Mouse (Mus musculus): ENCODE data around the gene Srpk1. TPM values are rescaled to one million over a fixed set of nuclear protein-coding genes. Genes with fewer than 3 reads are reported as not detected.
A peak's percentile ranks its signal among the peaks of the same experiment; 100 is the strongest.

Srpk1 gene
- polyA plus RNA-seq, 1 experiment from 2014 or later, result 110 TPM

- Histone ChIP-seq H3K4me3 (no peak overlapping the region), H3K4me1 (peaks cover 12% of the 10 kb centered on the region), H3K9me3 (replicated peaks) (no peaks in the 10 kb centered on the region), H3K27ac (no peak overlapping the region), H3K36me3 (no peaks in the 10 kb centered on the region), H3K27me3 (ENCODE audit: low read depth, poor library complexity, severe bottlenecking) (no peaks in the 10 kb centered on the region)
- DNase-seq (ENCODE audit: low spot score), result no peak
- WGBS, result 60% methylated on average over 10 of the region's 10 CpGs
These were observed 6.0 kb upstream of the Srpk1 start for GRCm38 (mm10) chr17:28628248-28629124.

DNA sequence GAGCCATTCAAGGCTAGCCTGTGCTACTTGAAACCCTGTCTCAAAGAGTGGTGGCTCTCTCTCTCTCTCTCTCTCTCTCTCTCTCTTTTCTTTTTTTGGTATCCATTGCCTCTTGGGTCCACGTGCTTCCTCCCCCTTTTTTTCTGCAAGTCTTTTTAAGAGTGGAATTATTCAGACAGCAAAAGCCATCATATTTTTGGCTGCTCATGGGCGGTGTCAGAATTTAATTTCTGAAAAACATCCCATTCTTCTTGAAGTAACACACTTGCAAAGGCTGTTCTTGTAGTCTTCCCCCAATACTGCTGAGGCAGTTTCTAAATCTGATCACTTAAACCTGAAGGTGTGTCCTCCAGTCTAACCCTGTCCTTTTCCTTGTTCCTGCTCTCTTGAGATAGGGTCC, 4.4 kb upstream of the Srpk1 start:
- no peaks in the 10 kb centered on the region for H3K9me3 ChIP-seq (replicated peaks)
- no peaks in the 10 kb centered on the region for H3K27me3 ChIP-seq (ENCODE audit: low read depth, poor library complexity, severe bottlenecking)
- H3K4me1 ChIP-seq, result peaks cover 7% of the 10 kb centered on the region
- H3K27ac ChIP-seq, result no peak overlapping the region
- no peak for DNase-seq (ENCODE audit: low spot score)
- no peaks in the 10 kb centered on the region for H3K36me3 ChIP-seq
- WGBS, result 84% methylated on average over 2 of the region's 2 CpGs
- H3K4me3 ChIP-seq, result no peak overlapping the region

DNA sequence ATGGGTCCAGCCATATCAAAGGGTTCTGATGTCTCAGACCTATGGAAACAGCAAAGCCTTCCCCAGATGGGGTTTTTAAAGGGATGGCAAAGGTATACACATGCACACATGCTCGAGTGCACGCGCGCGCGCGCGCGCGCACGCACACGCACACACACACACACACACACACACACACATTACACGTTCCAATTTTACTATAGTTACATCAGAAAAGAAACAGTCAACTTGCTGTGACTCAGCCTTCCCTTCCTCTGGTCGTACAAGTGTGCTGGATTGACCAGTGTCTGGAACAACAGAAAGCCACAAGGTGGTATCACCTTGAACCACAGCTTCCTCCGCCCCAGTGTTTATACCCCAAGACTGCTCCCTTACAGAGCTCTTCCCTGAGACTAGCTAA, 2.8 kb upstream of the Srpk1 start:
- Histone ChIP-seq H3K9me3 (replicated peaks) (no peaks in the 10 kb centered on the region), H3K27me3 (ENCODE audit: low read depth, poor library complexity, severe bottlenecking) (no peaks in the 10 kb centered on the region), H3K36me3 (peaks cover 4% of the 10 kb centered on the region), H3K4me1 (peaks cover 16% of the 10 kb centered on the region), H3K27ac (no peak overlapping the region), H3K4me3 (no peak overlapping the region)
- DNase-seq (ENCODE audit: low spot score), result no peak
- 93% methylated on average over 15 of the region's 15 CpGs for WGBS

- peaks cover 9% of the 10 kb centered on the region for H3K36me3 ChIP-seq
These were observed 2.3 kb upstream of the Srpk1 start for GRCm38 (mm10) chr17:28624841-28625240.

DNA sequence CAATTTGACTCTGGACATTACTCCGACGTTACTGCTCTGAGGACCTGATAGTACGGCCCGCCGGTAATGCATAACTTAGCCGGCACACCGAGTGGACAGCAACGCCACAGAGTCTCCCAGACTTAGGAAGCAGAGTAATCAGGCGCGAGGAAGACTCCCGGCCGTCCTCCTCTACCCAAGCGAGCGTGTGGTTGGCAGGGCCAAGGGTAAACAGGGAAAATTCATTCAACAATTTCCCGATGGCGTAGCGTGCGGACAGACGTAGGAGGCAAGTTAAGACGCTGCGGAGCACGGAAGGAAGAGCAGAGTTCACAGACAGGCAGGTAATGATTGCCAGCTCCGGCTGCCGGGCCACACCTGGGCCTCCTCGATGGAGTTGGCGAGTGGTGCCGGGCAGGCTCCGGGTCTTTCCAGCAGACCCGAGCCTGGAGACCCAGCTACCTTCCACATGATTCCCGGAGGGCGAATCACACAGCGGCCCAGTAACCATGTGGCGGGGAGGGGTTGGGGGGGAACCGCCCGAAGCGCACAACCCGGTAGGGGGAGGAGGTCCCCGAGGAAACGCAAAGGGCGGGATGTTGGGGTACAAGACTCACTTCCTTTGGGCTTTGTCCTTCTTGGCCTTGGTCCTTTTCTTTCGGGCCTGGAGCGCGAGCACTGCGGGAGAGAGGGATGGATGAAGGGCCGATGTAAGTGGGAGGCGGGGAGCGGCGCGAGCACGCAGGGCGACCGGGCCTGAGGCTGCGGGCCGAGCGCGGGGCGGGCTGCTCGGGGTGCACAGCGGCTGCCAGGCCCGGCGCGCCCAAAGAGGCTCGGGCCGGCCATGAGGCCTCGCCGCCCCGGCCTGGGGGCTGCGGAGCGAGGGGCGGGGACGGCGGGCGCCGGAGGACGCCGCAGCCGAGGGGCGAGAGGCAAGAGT, 869 bp downstream of the Srpk1 start:
- peak; percentile 79 for DNase-seq (ENCODE audit: low spot score)
- no peaks in the 10 kb centered on the region for H3K9me3 ChIP-seq (replicated peaks)
- peaks cover 38% of the 10 kb centered on the region for H3K36me3 ChIP-seq
- peak overlapping the region; percentile 96 for H3K4me3 ChIP-seq
- peaks cover 29% of the 10 kb centered on the region for H3K4me1 ChIP-seq
- H3K27ac ChIP-seq, result peak overlapping the region; percentile 98
- no peaks in the 10 kb centered on the region for H3K27me3 ChIP-seq (ENCODE audit: low read depth, poor library complexity, severe bottlenecking)
- WGBS, result under 1% methylated on average over 78 of the region's 78 CpGs

More at GRCm38 (mm10) chr17:28624841-28625240, 2.3 kb upstream of the Srpk1 start:
- 83% methylated on average over 2 of the region's 2 CpGs for WGBS
- Histone ChIP-seq H3K4me3 (no peak overlapping the region), H3K27ac (no peak overlapping the region), H3K4me1 (peaks cover 20% of the 10 kb centered on the region), H3K27me3 (ENCODE audit: low read depth, poor library complexity, severe bottlenecking) (no peaks in the 10 kb centered on the region), H3K9me3 (replicated peaks) (no peaks in the 10 kb centered on the region)
- no peak for DNase-seq (ENCODE audit: low spot score)

DNA sequence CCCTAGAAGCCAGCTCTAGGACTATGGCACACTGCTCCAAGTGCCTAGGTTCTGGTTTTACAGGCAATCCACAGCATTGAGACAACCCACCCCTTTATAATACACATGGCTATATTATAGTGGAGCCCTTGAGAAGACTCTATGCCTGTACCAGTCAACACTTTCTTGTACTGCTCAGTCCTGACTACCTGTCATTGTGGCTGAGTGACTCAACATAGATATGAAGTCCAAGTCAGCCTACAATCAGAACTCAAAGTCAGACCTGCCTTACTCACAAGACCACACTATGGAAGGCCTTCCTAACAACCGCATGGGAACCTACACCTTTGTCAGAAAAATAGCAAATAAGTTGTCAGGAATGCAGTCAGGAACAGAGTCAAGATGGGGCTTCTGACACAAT, 3.7 kb downstream of the Srpk1 start:
- Histone ChIP-seq H3K4me3 (no peak overlapping the region), H3K27ac (no peak overlapping the region), H3K4me1 (peaks cover 29% of the 10 kb centered on the region), H3K36me3 (peaks cover 64% of the 10 kb centered on the region), H3K9me3 (replicated peaks) (no peaks in the 10 kb centered on the region), H3K27me3 (ENCODE audit: low read depth, poor library complexity, severe bottlenecking) (no peaks in the 10 kb centered on the region)
- DNase-seq (ENCODE audit: low spot score), result no peak
- 96% methylated on average over 1 of the region's 1 CpGs for WGBS

DNA sequence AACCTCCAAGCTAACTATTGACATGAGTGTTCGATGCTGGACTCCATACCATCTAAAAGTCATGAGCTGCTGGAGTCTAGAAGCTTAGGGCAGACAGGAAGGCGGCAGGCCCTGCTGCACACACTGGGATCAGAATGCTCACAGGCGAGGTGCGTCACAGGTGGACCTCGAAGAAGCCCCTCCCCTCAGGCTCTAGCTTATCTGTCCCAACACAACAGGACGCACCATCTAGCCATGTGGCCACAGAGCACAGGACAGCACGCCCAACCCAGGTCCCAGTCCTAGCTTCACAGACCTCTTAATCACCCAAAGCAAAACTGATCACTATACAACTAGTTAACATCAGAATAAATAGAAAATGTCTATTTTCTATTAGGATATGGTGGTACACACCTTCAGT, 4.4 kb downstream of the Srpk1 start:
- DNase-seq (ENCODE audit: low spot score), result no peak
- H3K4me3 ChIP-seq, result no peak overlapping the region
- 88% methylated on average over 7 of the region's 7 CpGs for WGBS
- no peaks in the 10 kb centered on the region for H3K9me3 ChIP-seq (replicated peaks)
- H3K27me3 ChIP-seq (ENCODE audit: low read depth, poor library complexity, severe bottlenecking), result no peaks in the 10 kb centered on the region
- no peak overlapping the region for H3K27ac ChIP-seq
- peaks cover 29% of the 10 kb centered on the region for H3K4me1 ChIP-seq
- H3K36me3 ChIP-seq, result peaks cover 67% of the 10 kb centered on the region

DNA sequence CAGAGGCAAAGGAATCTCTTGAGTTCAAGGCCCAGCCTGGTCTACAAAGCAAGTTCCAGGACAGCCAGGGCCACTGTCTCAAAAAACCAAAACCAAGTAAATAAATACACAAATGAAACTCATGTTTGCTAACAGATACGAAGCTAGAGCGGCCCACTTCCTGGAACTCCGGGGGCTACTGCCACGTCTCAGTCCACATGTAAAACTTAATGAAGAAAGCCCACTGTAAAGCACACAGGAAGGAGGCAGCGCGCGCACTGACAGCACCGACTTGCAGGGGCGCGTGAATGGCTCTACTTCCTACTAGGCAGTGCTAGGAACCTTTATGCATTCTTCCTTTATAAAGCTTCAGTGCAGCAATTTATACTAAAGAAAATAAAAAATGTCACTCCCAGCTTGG, 4.9 kb downstream of the Srpk1 start:
- Histone ChIP-seq H3K9me3 (replicated peaks) (no peaks in the 10 kb centered on the region), H3K4me3 (no peak overlapping the region), H3K27me3 (ENCODE audit: low read depth, poor library complexity, severe bottlenecking) (no peaks in the 10 kb centered on the region), H3K36me3 (peaks cover 71% of the 10 kb centered on the region), H3K4me1 (peaks cover 27% of the 10 kb centered on the region), H3K27ac (no peak overlapping the region)
- WGBS, result 91% methylated on average over 10 of the region's 10 CpGs
- DNase-seq (ENCODE audit: low spot score), result no peak

- H3K36me3 ChIP-seq, result peaks cover 70% of the 10 kb centered on the region
- WGBS, result 95% methylated on average over 4 of the region's 4 CpGs
- H3K4me1 ChIP-seq, result peaks cover 13% of the 10 kb centered on the region
These were observed 7.2 kb downstream of the Srpk1 start for GRCm38 (mm10) chr17:28615332-28615731.

DNA sequence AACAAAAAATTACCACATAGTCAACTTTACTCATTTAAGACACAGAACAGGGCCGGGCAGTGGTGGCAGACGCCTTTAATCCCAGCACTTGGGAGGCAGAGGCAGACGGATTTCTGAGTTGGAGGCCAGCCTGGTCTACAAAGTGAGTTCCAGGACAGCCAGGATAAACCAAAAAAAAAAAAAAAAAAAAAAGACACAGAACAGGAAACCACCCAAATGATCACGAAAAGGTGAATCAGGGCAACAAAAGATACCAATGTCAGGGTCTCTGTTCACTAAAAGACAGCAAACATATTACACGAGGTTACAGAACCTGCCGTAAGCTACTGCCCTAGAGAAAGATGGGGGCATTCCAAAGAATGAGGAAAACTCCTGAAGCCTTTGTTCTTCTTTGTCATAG, 9.4 kb downstream of the Srpk1 start:
- peaks cover 64% of the 10 kb centered on the region for H3K36me3 ChIP-seq
- 91% methylated on average over 6 of the region's 6 CpGs for WGBS

More at GRCm38 (mm10) chr17:28615332-28615731, 7.2 kb downstream of the Srpk1 start:
- Histone ChIP-seq H3K9me3 (replicated peaks) (no peaks in the 10 kb centered on the region), H3K27ac (no peak overlapping the region), H3K27me3 (ENCODE audit: low read depth, poor library complexity, severe bottlenecking) (no peaks in the 10 kb centered on the region), H3K4me3 (no peak overlapping the region)
- no peak for DNase-seq (ENCODE audit: low spot score)

GRCm38 (mm10) chr17:28612603-28613002, 9.9 kb downstream of the Srpk1 start:
- WGBS, result 88% methylated on average over 2 of the region's 2 CpGs
- no peaks in the 10 kb centered on the region for H3K9me3 ChIP-seq (replicated peaks)
- no peak overlapping the region for H3K27ac ChIP-seq
- no peak for DNase-seq (ENCODE audit: low spot score)
- H3K27me3 ChIP-seq (ENCODE audit: low read depth, poor library complexity, severe bottlenecking), result no peaks in the 10 kb centered on the region
- peaks cover 64% of the 10 kb centered on the region for H3K36me3 ChIP-seq
- no peak overlapping the region for H3K4me3 ChIP-seq
- H3K4me1 ChIP-seq, result no peaks in the 10 kb centered on the region

More for the DNA sequence above, 9.4 kb downstream of the Srpk1 start:
- no peak overlapping the region for H3K27ac ChIP-seq
- H3K4me1 ChIP-seq, result peaks cover 2% of the 10 kb centered on the region; the same call in 1 of the 2 replicates
- H3K9me3 ChIP-seq (replicated peaks), result no peaks in the 10 kb centered on the region
- H3K4me3 ChIP-seq, result no peak overlapping the region
- DNase-seq (ENCODE audit: low spot score), result no peak
- no peaks in the 10 kb centered on the region for H3K27me3 ChIP-seq (ENCODE audit: low read depth, poor library complexity, severe bottlenecking)

DNA sequence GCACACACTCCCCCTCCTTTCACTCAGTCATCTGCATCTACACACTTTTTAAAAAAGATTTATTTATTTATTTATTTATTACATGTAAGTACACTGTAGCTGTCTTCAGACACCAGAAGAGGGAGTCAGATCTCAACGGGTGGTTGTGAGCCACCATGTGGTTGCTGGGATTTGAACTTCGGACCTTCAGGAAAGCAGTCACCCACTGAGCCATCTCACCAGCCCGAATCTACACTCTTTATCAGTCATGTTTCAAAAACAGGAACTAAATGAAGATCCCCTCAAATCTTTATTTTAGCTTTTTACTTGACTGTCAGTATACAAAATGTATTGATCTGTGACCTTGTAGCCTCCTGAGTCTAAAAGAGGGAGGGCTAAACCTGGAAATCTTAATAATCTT, 13.0 kb downstream of the Srpk1 start:
- H3K9me3 ChIP-seq (replicated peaks), result no peaks in the 10 kb centered on the region
- DNase-seq (ENCODE audit: low spot score), result no peak
- H3K27me3 ChIP-seq (ENCODE audit: low read depth, poor library complexity, severe bottlenecking), result no peaks in the 10 kb centered on the region
- WGBS, result 90% methylated on average over 3 of the region's 3 CpGs
- no peak overlapping the region for H3K4me3 ChIP-seq
- H3K36me3 ChIP-seq, result peaks cover 69% of the 10 kb centered on the region
- H3K4me1 ChIP-seq, result no peaks in the 10 kb centered on the region
- H3K27ac ChIP-seq, result no peak overlapping the region
